Mouse (Mus musculus) heart, embryonic 14.5 days (tissue): ENCODE results near the gene Smarcal1. TPM values are rescaled to one million over a fixed set of nuclear protein-coding genes. Genes with fewer than 3 reads are reported as not detected.

Experiments used
- ATAC-seq: fragments of 200-750 bp; cut with Nextera tagmentation; 2 replicates; pipeline ENCODE4 v1.8.0; 2017; ENCODE audit warnings: low read depth, moderate TSS enrichment; ENCODE audit not compliant: insufficient number of reproducible peaks, insufficient read depth, low FRiP score
- H3K27ac ChIP-seq, 2 experiments: fragments of 200-500 bp in 1 of 2; fragments of 300-500 bp in 1 of 2; sonication (generic) in 1 of 2; replicated peaks in 1 of 2; 2 replicates each; pipeline ENCODE4 v1.5.1; 2012 to 2014; ENCODE audit warnings: low read depth in 2 of 2, low read length in 2 of 2, control low read depth in 1 of 2, mild to moderate bottlenecking in 1 of 2, mixed read lengths in 1 of 2; ENCODE audit not compliant: control insufficient read depth in 1 of 2, insufficient read depth in 1 of 2
- H3K27me3 ChIP-seq: fragments of 300-500 bp; sonication (generic); 2 replicates; pipeline ENCODE4 v1.6.1; 2014; ENCODE audit warnings: mild to moderate bottlenecking, low read length, control low read depth; ENCODE audit not compliant: control insufficient read depth, insufficient read depth
- H3K36me3 ChIP-seq: fragments of 300-500 bp; sonication (generic); 2 replicates; pipeline ENCODE4 v1.6.1; 2014; ENCODE audit warnings: mild to moderate bottlenecking, control low read depth, low read length, mixed read lengths; ENCODE audit not compliant: control insufficient read depth, insufficient read depth
- H3K4me1 ChIP-seq, 2 experiments: fragments of 200-500 bp in 1 of 2; fragments of 300-500 bp in 1 of 2; sonication (generic) in 1 of 2; 2 replicates each; pipeline ENCODE4 v1.6.1; 2012 to 2014; ENCODE audit warnings: low read length in 2 of 2, control low read depth in 1 of 2, mixed read lengths in 1 of 2; ENCODE audit not compliant: control insufficient read depth in 2 of 2, insufficient read depth in 2 of 2
- H3K4me2 ChIP-seq: fragments of 300-500 bp; sonication (generic); 2 replicates; pipeline ENCODE4 v1.6.1; 2014; ENCODE audit warnings: mild to moderate bottlenecking, low read length
- H3K4me3 ChIP-seq, 2 experiments: fragments of 200-500 bp in 1 of 2; fragments of 300-500 bp in 1 of 2; sonication (generic) in 1 of 2; 2 replicates each; pipeline ENCODE4 v1.5.1; 2012 to 2014; ENCODE audit warnings: low read length in 2 of 2, mild to moderate bottlenecking in 2 of 2, control low read depth in 1 of 2, low read depth in 1 of 2, moderate library complexity in 1 of 2; ENCODE audit not compliant: control insufficient read depth in 1 of 2, insufficient read depth in 1 of 2
- H3K9ac ChIP-seq: fragments of 300-500 bp; sonication (generic); 2 replicates; pipeline ENCODE4 v1.6.1; 2014; ENCODE audit warnings: mild to moderate bottlenecking, low read length
- H3K9me3 ChIP-seq: fragments of 300-500 bp; sonication (generic); 2 replicates; pipeline ENCODE4 v1.6.1; 2016; ENCODE audit warnings: low read length, control low read depth; ENCODE audit not compliant: control insufficient read depth
- WGBS: fragments of 180-500 bp; shearing (Covaris S2); extraction: QIAGEN DNeasy Blood & Tissue Kit; methylation state at CpG from one replicate; pipeline ENCODE4 v1.1.7; 2014; 5-methylcytosine and 5-hydroxymethylcytosine counted together
- polyA plus RNA-seq: library from polyadenylated mRNA; unstranded; fragments of >200 nt; fragmentation: Nextera tagmentation; extraction: Ambion mirVana; gene quantifications from 2 replicates; pipeline ENCODE4 v1.2.1, GENCODE M21; 2014

Gene Smarcal1
- polyA plus RNA-seq, 1 experiment from 2014 or later: 18.8 TPM

- Histone ChIP-seq H3K36me3 (peaks cover 64% of the 10 kb centered on the region), H3K9me3 (no peaks in the 10 kb centered on the region), H3K27ac (peak overlapping the region; percentile 25 to 50; a peak in 3 of 4 replicates), H3K4me1 (peaks cover 35 to 41% of the 10 kb centered on the region in 2 experiments), H3K27me3 (no peaks in the 10 kb centered on the region), H3K9ac (no peak overlapping the region), H3K4me2 (no peak overlapping the region), H3K4me3 (no peak overlapping the region)
- ATAC-seq: no peak
- 41% methylated on average over 5 of the region's 5 CpGs for WGBS
Observed at GRCm38 (mm10) chr1:72602186-72602585, 19.1 kb downstream of the Smarcal1 start.

GRCm38 (mm10) chr1:72602803-72603202, 19.8 kb downstream of the Smarcal1 start:
- no peak overlapping the region for H3K4me3 ChIP-seq
- peaks cover 35 to 41% of the 10 kb centered on the region in 2 experiments for H3K4me1 ChIP-seq
- no peaks in the 10 kb centered on the region for H3K27me3 ChIP-seq
- 89% methylated on average over 5 of the region's 5 CpGs for WGBS
- H3K9ac ChIP-seq: no peak overlapping the region
- H3K36me3 ChIP-seq: peaks cover 64% of the 10 kb centered on the region
- H3K27ac ChIP-seq: no peak overlapping the region
- no peak overlapping the region for H3K4me2 ChIP-seq
- ATAC-seq: no peak
- H3K9me3 ChIP-seq: no peaks in the 10 kb centered on the region

- no peaks in the 10 kb centered on the region for H3K27me3 ChIP-seq
- no peak overlapping the region for H3K4me2 ChIP-seq
- H3K9me3 ChIP-seq: no peaks in the 10 kb centered on the region
- no peak overlapping the region for H3K27ac ChIP-seq
- no peak overlapping the region for H3K9ac ChIP-seq
- 93% methylated on average over 12 of the region's 12 CpGs for WGBS
- peaks cover 10% of the 10 kb centered on the region in 2 experiments for H3K4me1 ChIP-seq
- no peak overlapping the region for H3K4me3 ChIP-seq
- no peak for ATAC-seq
- peaks cover 73% of the 10 kb centered on the region for H3K36me3 ChIP-seq
Observed at GRCm38 (mm10) chr1:72606186-72606673, 23.2 kb downstream of the Smarcal1 start.

- no peak for ATAC-seq
- Histone ChIP-seq H3K9ac (no peak overlapping the region), H3K36me3 (peaks cover 83% of the 10 kb centered on the region)
Observed at GRCm38 (mm10) chr1:72609129-72609528, 26.1 kb downstream of the Smarcal1 start.

GRCm38 (mm10) chr1:72609887-72610877, 27.1 kb downstream of the Smarcal1 start:
- WGBS: 85% methylated on average over 23 of the region's 23 CpGs
- Histone ChIP-seq H3K4me3 (no peak overlapping the region), H3K4me2 (no peak overlapping the region), H3K9ac (no peak overlapping the region), H3K27ac (no peak overlapping the region), H3K36me3 (peaks cover 88% of the 10 kb centered on the region), H3K4me1 (no peaks in the 10 kb centered on the region), H3K27me3 (no peaks in the 10 kb centered on the region), H3K9me3 (no peaks in the 10 kb centered on the region)
- ATAC-seq: no peak

More at GRCm38 (mm10) chr1:72609129-72609528, 26.1 kb downstream of the Smarcal1 start:
- no peak overlapping the region for H3K27ac ChIP-seq
- no peaks in the 10 kb centered on the region for H3K9me3 ChIP-seq
- no peak overlapping the region for H3K4me2 ChIP-seq
- 85% methylated on average over 10 of the region's 10 CpGs for WGBS
- H3K27me3 ChIP-seq: no peaks in the 10 kb centered on the region
- H3K4me1 ChIP-seq: no peaks in the 10 kb centered on the region
- H3K4me3 ChIP-seq: no peak overlapping the region

- 89% methylated on average over 6 of the region's 6 CpGs for WGBS
- H3K36me3 ChIP-seq: peaks cover 94% of the 10 kb centered on the region
Observed at GRCm38 (mm10) chr1:72612172-72612571, 29.1 kb downstream of the Smarcal1 start.

GRCm38 (mm10) chr1:72635221-72635620, 52.2 kb downstream of the Smarcal1 start:
- Histone ChIP-seq H3K36me3 (peaks cover 38% of the 10 kb centered on the region), H3K4me3 (no peak overlapping the region), H3K9me3 (no peaks in the 10 kb centered on the region), H3K27ac (no peak overlapping the region), H3K4me2 (no peak overlapping the region), H3K27me3 (no peaks in the 10 kb centered on the region), H3K4me1 (no peaks in the 10 kb centered on the region), H3K9ac (no peak overlapping the region)
- WGBS: 69% methylated on average over 5 of the region's 5 CpGs
- ATAC-seq: no peak

More at GRCm38 (mm10) chr1:72612172-72612571, 29.1 kb downstream of the Smarcal1 start:
- no peaks in the 10 kb centered on the region for H3K27me3 ChIP-seq
- H3K4me3 ChIP-seq: no peak overlapping the region
- H3K9ac ChIP-seq: no peak overlapping the region
- H3K4me1 ChIP-seq: no peaks in the 10 kb centered on the region
- no peak for ATAC-seq
- H3K27ac ChIP-seq: no peak overlapping the region
- H3K9me3 ChIP-seq: no peaks in the 10 kb centered on the region
- H3K4me2 ChIP-seq: no peak overlapping the region
